ENCODE assay signal across 20 mouse cellular contexts in the genomic region with DNA sequence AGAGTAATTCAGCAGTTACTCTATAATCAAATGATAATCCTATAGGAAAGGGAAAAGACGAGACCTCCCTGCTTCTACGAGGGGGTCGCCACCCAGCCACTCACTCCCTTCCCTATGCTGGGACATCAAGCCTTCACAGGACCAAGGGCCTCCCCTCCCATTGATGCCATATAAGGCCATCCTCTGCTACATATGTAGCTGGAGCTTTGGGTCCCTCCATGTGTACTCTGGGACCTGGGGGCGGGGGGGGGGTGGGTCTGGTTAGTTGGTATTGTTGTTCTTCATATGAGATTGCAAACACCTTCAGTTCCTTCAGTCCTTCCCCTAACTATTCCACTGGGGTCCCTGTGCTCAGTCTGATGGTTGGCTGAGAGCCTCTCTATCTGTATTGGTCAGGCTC.
DNase-seq lines count a peak whose midpoint lies in the region; ATAC-seq lines count a peak whose summit lies in the region.
"Had no signal": no experiment of that assay in that cellular context is flagged by ENCODE, and none has a peak within 500 bp of the region (broad histone marks: within the 10 kb centered on the region; RNA-seq: fewer than 3 reads in every experiment).

No protein-coding gene starts in this region.

- intact Hi-C loops in heart, postnatal 14 days (cut with DNase I), result no loop called here

- no peak for ATAC-seq in lung, embryonic 16.5 days (ENCODE audit: low read depth)
- no peak for ATAC-seq in midbrain, embryonic 11.5 days (ENCODE audit: low FRiP score)
- no peak for ATAC-seq in midbrain, embryonic 14.5 days (ENCODE audit: low FRiP score, low TSS enrichment)
- no peak for ATAC-seq in intestine, embryonic 16.5 days
- ATAC-seq: forebrain, embryonic 13.5 days; forebrain, embryonic 15.5 days had no signal

- H3K9me3 ChIP-seq in heart, embryonic 10.5 days, result no peaks in the 10 kb centered on the region
- no peaks in the 10 kb centered on the region for H3K9me3 ChIP-seq in lung, embryonic 16.5 days (ENCODE audit: control insufficient read depth, low read length)
- H3K9me3 ChIP-seq in midbrain, embryonic 11.5 days (ENCODE audit: control insufficient read depth, low read length), result no peaks in the 10 kb centered on the region
- H3K9me3 ChIP-seq in midbrain, embryonic 14.5 days (ENCODE audit: control insufficient read depth, low read length), result no peaks in the 10 kb centered on the region
- no peaks in the 10 kb centered on the region for H3K9me3 ChIP-seq in intestine, embryonic 16.5 days (ENCODE audit: control insufficient read depth, low read length)
- H3K9me3 ChIP-seq: embryonic facial prominence, embryonic 12.5 days; forebrain, embryonic 13.5 days; forebrain, embryonic 15.5 days had no signal

- no peak overlapping the region for H3K27ac ChIP-seq in heart, embryonic 10.5 days
- peak overlapping the region; percentile 98 for H3K27ac ChIP-seq in lung, embryonic 16.5 days (ENCODE audit: low read length)
- no peak overlapping the region for H3K27ac ChIP-seq in midbrain, embryonic 11.5 days (ENCODE audit: low read depth, low read length)
- H3K27ac ChIP-seq in midbrain, embryonic 14.5 days (replicated peaks; ENCODE audit: low read depth, low read length), result no peak overlapping the region
- H3K27ac ChIP-seq in intestine, embryonic 16.5 days (ENCODE audit: low read length), result no peak overlapping the region
- H3K27ac ChIP-seq: embryonic facial prominence, embryonic 12.5 days; forebrain, embryonic 13.5 days; forebrain, embryonic 15.5 days had no signal

- peak; percentile 52 for DNase-seq in heart, embryonic 10.5 days (ENCODE audit: low spot score)
- DNase-seq in heart, postnatal 14 days, result no peak
- no peak for DNase-seq in lung, postnatal 25 days (ENCODE audit: low spot score)
- peak; percentile 12 for DNase-seq in midbrain, embryonic 11.5 days (ENCODE audit: low spot score, missing footprints)
- no peak for DNase-seq in midbrain, embryonic 14.5 days
- DNase-seq: adrenal gland, adult 2 months; adrenal gland, postnatal 10 days; adrenal gland, postnatal 25 days; cerebellum, adult 11 months; cerebellum, adult 18-20 months; cerebellum, adult 8-10 months; cerebellum, adult 9-11 months; cerebellum, postnatal 14 days; cerebellum, postnatal 36 days; embryo, embryonic 11 days had no signal

- WGBS in heart, embryonic 10.5 days, result 83% methylated on average over 4 of the region's 4 CpGs
- 86% methylated on average over 4 of the region's 4 CpGs for WGBS in lung, embryonic 16.5 days
- WGBS in midbrain, embryonic 11.5 days, result 84% methylated on average over 4 of the region's 4 CpGs
- 85% methylated on average over 4 of the region's 4 CpGs for WGBS in midbrain, embryonic 14.5 days
- 83% methylated on average over 4 of the region's 4 CpGs for WGBS in intestine, embryonic 16.5 days

- peaks cover 36% of the 10 kb centered on the region for H3K4me1 ChIP-seq in heart, embryonic 10.5 days
- peaks cover 11% of the 10 kb centered on the region for H3K4me1 ChIP-seq in lung, embryonic 16.5 days (replicated peaks; ENCODE audit: control insufficient read depth, insufficient read depth, low read length)
- no peaks in the 10 kb centered on the region for H3K4me1 ChIP-seq in midbrain, embryonic 11.5 days (ENCODE audit: control insufficient read depth, insufficient read depth, low read length)
- no peaks in the 10 kb centered on the region for H3K4me1 ChIP-seq in midbrain, embryonic 14.5 days (ENCODE audit: control insufficient read depth, insufficient read depth, low read length)
- 0 out of 2 replicates have a peak, but pooled peaks cover 6% of the 10 kb centered on the region for H3K4me1 ChIP-seq in intestine, embryonic 16.5 days (ENCODE audit: control insufficient read depth, insufficient read depth, low read length)
- H3K4me1 ChIP-seq: forebrain, embryonic 13.5 days; forebrain, embryonic 15.5 days had no signal

- H3K4me2 ChIP-seq in lung, embryonic 16.5 days (ENCODE audit: low read depth, low read length), result no peak overlapping the region
- no peak overlapping the region for H3K4me2 ChIP-seq in midbrain, embryonic 11.5 days
- H3K4me2 ChIP-seq in midbrain, embryonic 14.5 days (ENCODE audit: low read length), result no peak overlapping the region
- no peak overlapping the region for H3K4me2 ChIP-seq in intestine, embryonic 16.5 days (ENCODE audit: low read depth, low read length)
- H3K4me2 ChIP-seq: embryonic facial prominence, embryonic 12.5 days; forebrain, embryonic 13.5 days; forebrain, embryonic 15.5 days had no signal

- no peak overlapping the region for H3K4me3 ChIP-seq in heart, embryonic 10.5 days
- H3K4me3 ChIP-seq in lung, embryonic 16.5 days (ENCODE audit: low read length), result no peak overlapping the region
- H3K4me3 ChIP-seq in midbrain, embryonic 11.5 days (ENCODE audit: low read depth, low read length), result no peak overlapping the region
- H3K4me3 ChIP-seq in midbrain, embryonic 14.5 days (replicated peaks; ENCODE audit: low read depth, low read length), result no peak overlapping the region
- H3K4me3 ChIP-seq in intestine, embryonic 16.5 days (ENCODE audit: low read length), result no peak overlapping the region
- H3K4me3 ChIP-seq: embryonic facial prominence, embryonic 12.5 days; forebrain, embryonic 13.5 days; forebrain, embryonic 15.5 days had no signal

- H3K36me3 ChIP-seq in heart, embryonic 10.5 days, result no peaks in the 10 kb centered on the region
- H3K36me3 ChIP-seq in lung, embryonic 16.5 days (ENCODE audit: control insufficient read depth, insufficient read depth, low read length), result no peaks in the 10 kb centered on the region
- H3K36me3 ChIP-seq in midbrain, embryonic 11.5 days (ENCODE audit: control insufficient read depth, insufficient read depth, low read length), result no peaks in the 10 kb centered on the region
- H3K36me3 ChIP-seq in midbrain, embryonic 14.5 days (ENCODE audit: control insufficient read depth, insufficient read depth, low read length), result no peaks in the 10 kb centered on the region
- no peaks in the 10 kb centered on the region for H3K36me3 ChIP-seq in intestine, embryonic 16.5 days (ENCODE audit: control insufficient read depth, insufficient read depth, low read length)
- H3K36me3 ChIP-seq: embryonic facial prominence, embryonic 12.5 days; forebrain, embryonic 15.5 days had no signal

- H3K27me3 ChIP-seq in heart, embryonic 10.5 days (ENCODE audit: insufficient read depth, poor library complexity, severe bottlenecking), result peaks cover 15% of the 10 kb centered on the region; the same call in 1 of the 2 replicates
- H3K27me3 ChIP-seq in lung, embryonic 16.5 days (ENCODE audit: control insufficient read depth, insufficient read depth, low read depth, low read length), result no peaks in the 10 kb centered on the region
- H3K27me3 ChIP-seq in midbrain, embryonic 11.5 days (ENCODE audit: control insufficient read depth, insufficient read depth, low read length), result peaks cover 16% of the 10 kb centered on the region; the same call in 1 of the 2 replicates
- H3K27me3 ChIP-seq in midbrain, embryonic 14.5 days (ENCODE audit: control insufficient read depth, insufficient read depth, low read length), result peaks cover 4% of the 10 kb centered on the region; the same call in 1 of the 2 replicates
- 0 out of 2 replicates have a peak, but pooled peaks cover 5% of the 10 kb centered on the region for H3K27me3 ChIP-seq in intestine, embryonic 16.5 days (replicated peaks; ENCODE audit: control insufficient read depth, insufficient read depth, low read length)
- H3K27me3 ChIP-seq: embryonic facial prominence, embryonic 12.5 days had no signal

- no peak overlapping the region for H3K9ac ChIP-seq in lung, embryonic 16.5 days (ENCODE audit: low read length)
- no peak overlapping the region for H3K9ac ChIP-seq in midbrain, embryonic 11.5 days (ENCODE audit: low read length)
- no peak overlapping the region for H3K9ac ChIP-seq in midbrain, embryonic 14.5 days (replicated peaks; ENCODE audit: low read length)
- H3K9ac ChIP-seq in intestine, embryonic 16.5 days (ENCODE audit: low read depth, low read length), result no peak overlapping the region
- H3K9ac ChIP-seq: embryonic facial prominence, embryonic 12.5 days; forebrain, embryonic 13.5 days; forebrain, embryonic 15.5 days had no signal

Comparison
In these comparisons a context has a peak if more than half of its experiments do, and no peak if none do; other contexts are left out.
1. DNase-seq: peak in heart, embryonic 10.5 days (single experiment) and midbrain, embryonic 11.5 days (single experiment); none in heart, postnatal 14 days (0 of 2), lung, postnatal 25 days (single experiment) and midbrain, embryonic 14.5 days (single experiment).